Mouse (Mus musculus) urinary bladder, adult 2 months (tissue): ENCODE data around the gene Cdh23. TPM values are rescaled to one million over a fixed set of nuclear protein-coding genes. Genes with fewer than 3 reads are reported as not detected.

Experiments used
- DNase-seq: peaks from one replicate; pipeline ENCODE4 v3.0.0; 2022; ENCODE audit warnings: low spot score
- polyA plus RNA-seq: library from polyadenylated mRNA; depleted of rRNA; stranded (reverse); fragments of >200 nt; gene quantifications from 2 replicates; pipeline ENCODE4 v1.2.3, GENCODE M21; 2012

The Cdh23 gene
- polyA plus RNA-seq, 1 experiment, result 0.48 TPM

- no peak for DNase-seq
These were observed 296.8 kb downstream of the Cdh23 start, which contains the start of gene Gm17455 for GRCm38 (mm10) chr10:60399449-60399848. TSS of gene Gm17455 (plus strand) at chr10:60399726.

DNA sequence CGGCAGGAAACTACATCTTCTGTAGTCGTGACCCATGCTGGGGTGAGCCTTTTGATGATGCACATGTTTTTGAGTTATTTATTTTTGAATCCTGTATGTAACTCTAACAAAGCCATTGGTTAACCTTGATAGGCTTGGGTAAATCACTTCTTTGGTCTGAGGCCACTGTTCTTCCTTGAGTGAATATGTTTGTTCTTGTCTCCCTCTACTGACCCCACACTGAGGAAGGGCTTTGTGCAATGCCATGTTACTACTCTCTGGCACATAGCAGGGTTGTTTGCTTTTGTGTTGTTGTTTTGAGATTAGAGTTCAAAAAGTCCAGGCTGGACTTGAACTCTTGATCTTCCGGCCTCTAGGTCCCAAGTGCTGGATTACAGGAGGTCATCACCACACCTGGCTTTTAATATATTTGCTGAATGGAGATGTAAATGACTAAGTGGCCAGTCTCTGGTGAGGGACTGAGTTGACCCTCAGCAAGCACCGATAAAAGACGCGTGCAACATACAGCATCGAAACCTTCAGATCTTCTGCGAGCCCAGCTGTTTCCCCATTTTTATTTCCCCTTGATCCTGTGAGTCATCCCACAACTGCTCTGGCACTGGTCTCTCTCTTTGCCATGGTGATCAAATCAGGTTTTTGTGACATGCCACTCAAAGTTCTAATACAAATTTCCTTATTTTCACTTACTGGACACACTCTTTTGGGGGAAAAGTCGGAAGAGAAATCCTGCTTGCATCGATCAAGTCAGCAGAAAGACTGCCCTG lies 298.1 kb downstream of the Cdh23 start:
- DNase-seq, result no peak

DNA sequence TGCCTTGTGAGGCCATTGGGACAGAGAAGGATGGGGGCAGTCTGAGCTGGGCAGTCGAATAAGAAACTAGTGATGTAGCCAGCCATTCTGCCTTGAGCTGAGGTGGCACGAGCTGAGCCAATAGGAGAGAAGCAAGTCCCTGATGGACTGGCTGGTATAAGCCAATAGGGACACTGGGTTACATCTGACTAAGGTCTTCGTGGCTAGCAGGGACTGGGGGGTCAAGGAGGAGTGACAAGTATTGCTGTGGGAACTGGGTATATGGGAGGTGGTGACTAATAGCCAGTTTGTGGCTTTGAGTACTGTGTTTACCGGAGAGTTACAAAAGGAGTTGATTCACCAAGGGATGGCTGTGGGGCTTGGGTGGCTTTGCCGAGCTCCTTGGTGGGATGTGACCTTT lies 300.7 kb downstream of the Cdh23 start:
- no peak for DNase-seq

GRCm38 (mm10) chr10:60394936-60395335 lies 301.4 kb downstream of the Cdh23 start:
- DNase-seq, result no peak

DNA sequence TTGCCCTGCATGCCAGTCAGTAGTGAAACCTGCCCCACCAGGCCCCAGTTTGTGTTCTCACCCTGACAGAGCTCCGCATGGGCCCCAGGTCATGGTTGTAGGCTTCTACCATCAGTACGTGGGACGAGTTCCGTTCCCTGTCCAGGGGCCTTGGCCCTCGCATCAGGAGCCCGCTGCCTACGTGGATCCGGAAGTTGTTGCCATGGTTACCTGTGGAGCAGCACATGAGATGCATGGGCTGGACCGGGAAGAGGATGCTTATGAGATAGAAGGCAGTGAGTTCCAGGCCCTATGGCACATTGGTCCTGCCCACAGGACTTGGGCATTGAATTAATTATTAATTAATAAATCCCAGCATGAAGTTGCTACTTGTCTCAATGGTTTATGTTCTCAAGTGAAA lies 304.6 kb downstream of the Cdh23 start:
- no peak for DNase-seq

GRCm38 (mm10) chr10:60390904-60391420 lies 305.3 kb downstream of the Cdh23 start:
- DNase-seq, result no peak

GRCm38 (mm10) chr10:60390177-60390903 lies 305.9 kb downstream of the Cdh23 start:
- no peak for DNase-seq

- no peak for DNase-seq
These were observed 306.8 kb downstream of the Cdh23 start for GRCm38 (mm10) chr10:60389447-60389865.

DNA sequence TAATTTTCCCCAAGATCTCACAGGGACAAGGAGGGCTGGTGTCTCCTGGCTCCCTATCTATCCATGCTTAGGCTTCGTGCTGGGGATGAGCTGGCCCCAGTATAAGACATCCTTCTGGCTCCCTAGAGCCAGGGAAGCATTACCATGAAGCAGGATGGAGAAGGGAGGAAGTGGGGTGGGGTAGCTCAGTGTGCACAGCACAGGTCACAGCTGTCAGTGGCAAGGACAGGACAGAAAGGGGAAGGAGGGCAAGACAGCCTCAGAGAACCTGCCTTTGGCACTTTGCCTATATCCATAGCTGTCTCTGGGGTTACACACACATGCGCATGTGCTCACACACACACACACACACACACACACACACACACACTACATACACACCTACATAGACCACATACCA lies 308.0 kb downstream of the Cdh23 start:
- DNase-seq, result no peak

DNA sequence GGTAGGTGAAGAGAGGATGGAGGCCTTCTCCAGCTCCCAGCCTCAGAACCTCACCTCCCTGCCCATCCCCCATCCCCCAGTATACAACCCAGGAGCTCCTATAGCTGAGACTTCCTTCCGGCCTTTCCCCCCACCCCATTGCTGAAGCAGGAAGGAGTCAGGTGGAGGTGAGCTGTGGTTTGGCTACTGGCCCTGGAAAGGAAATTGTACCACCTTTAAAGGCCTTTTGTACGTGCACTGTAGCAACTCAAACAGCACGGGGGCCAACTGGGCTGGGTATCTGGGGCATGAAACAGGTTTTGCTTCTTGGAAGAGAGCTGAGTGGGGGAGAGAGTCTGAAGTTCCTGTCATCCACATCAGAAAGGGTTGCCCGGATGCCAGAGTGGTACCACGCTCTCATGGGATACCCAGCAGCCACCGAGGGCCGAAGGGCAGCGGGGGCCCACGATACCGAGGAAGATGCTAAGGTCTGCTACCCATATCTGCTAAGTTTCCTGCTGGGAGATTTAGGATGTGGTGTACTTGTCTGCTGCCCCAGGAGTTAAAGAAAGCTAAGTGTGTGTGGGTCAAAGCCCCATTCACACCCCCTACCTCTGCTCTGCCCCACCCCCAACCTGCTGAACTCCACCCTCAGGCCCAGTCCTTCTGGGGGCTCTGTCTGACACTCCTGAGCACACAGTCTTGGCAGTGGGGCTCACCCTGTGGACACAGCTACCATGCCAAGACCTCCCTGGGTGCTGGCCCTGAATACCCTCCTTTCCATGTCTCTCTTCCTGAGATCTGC lies 315.0 kb downstream of the Cdh23 start:
- DNase-seq, result no peak

GRCm38 (mm10) chr10:60380229-60380628 lies 316.1 kb downstream of the Cdh23 start:
- DNase-seq, result no peak

DNA sequence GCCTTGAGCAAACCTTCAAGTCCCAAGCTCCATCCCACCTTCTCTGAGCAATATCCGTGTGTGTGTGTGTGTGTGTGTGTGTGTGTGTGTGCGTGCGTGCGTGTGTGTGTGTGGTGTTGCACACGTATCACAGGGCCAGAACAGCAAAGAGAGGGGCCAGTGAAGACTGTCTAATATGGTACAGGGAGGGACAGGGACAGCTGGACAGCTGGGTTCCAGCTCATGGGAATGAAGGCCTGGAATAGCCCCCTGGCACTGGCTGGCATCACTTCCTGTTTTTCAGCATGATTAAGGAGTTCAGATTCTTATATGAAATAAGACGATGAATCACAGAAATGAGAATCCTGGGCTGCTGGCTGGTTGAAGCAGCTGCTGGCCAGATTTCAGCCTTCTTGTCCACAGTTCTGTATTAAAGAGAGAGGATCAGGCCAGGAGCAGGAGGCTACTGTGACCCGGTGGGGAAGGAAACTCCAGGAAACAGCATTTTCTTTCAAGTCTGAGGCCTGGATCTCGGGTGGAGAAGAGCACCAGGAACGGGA lies 316.8 kb downstream of the Cdh23 start:
- DNase-seq, result no peak

DNA sequence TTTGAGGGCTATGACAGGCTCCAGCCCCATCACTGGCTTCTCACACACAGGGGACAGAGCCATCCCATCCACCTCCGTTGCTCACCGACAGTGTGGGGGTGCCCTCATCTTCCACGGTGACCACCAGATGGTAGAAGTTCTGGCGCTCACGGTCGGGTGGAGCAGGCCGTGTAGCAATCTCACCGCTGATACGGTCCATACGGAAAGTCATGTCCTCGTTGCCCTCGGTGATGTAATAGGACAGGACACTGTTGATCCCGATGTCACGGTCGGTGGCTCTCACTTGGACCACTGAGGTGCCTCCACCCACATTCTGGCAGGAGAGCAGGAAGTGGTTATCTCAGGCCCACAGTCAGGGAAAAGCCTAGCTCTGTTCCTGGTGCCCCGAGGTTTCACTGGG lies 319.6 kb downstream of the Cdh23 start:
- DNase-seq, result no peak

- no peak for DNase-seq
These were observed 322.2 kb downstream of the Cdh23 start for GRCm38 (mm10) chr10:60373937-60374578.

DNA sequence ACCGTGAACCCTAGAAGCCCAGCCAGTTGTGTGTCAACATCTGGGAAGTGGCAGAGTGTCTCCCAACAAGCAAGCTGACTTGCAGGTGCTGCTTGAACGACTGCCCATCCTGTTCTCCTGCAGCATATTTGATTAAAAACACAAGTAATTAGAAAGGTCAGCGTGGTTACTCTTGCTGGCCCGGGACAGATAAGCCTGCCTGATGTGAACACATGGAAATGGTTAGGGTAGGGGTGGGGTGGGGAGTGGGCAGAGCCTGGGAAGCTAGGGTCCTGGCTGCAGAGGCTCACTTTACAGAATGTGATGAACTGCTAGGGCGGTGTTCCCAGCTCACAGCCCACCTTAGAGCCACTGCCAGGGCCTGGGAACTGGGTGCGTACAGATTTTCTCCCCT lies 322.8 kb downstream of the Cdh23 start:
- no peak for DNase-seq

DNA sequence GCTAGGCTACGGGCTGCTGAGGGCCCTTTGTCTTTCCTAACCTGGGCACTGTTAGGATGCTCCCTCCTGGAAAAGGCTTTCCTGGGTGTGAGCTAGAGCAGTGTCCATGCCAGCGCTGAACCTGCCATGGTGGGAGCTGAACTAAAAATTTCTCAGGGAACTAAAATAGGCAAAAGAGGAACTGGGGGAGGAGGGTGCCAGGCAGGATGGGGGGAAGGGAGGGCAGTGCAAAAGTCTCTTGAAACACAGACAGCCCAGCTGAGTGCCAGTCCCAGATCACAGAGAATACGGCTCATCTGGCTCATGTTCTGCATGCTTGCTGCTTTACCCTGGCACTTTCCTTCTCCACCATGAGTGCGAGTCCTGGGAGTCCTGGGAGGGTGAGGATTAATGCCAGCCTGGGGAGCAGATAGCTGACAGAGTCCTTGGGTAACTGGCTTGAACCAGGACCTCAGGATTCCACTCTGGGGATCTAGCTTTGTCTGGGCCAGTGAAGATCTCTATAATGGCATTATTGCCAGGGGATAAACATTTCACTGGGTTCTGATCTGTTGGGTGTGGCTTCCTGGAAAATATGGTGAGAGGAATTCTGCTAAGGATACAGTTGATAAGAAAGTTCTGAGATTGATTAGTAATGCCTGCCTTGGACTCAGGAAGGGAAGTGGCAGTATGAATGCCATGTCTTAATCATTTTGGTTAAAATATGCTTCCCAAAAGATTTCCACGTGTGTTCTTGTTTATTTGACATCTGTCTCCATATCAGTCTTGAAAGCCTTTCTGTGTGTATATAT lies 324.5 kb downstream of the Cdh23 start:
- no peak for DNase-seq

GRCm38 (mm10) chr10:60370601-60371061 lies 325.7 kb downstream of the Cdh23 start:
- no peak for DNase-seq

- no peak for DNase-seq
These were observed 326.2 kb downstream of the Cdh23 start for GRCm38 (mm10) chr10:60370098-60370497.

- no peak for DNase-seq
These were observed 326.9 kb downstream of the Cdh23 start for GRCm38 (mm10) chr10:60369405-60369804.

DNA sequence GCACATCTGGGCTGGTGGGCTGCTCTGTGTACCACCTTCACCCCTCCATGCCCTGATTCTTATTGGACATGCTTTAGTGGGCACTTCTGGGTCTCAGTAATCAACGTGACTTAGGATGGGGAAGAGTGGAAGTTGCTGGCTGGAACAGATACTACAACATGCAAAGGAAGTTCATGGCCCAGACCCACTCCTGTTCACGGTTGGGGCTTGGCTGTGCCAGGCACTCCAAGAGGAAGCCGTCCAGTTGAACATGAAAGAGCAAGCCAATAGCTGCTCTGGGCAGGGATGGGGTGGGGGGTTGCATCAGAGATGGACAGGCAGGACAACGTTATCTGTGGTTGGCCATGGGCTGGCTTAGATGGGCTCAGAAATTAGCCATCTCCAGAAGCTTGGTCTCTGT lies 328.4 kb downstream of the Cdh23 start:
- DNase-seq, result no peak
